Mouse (Mus musculus) Patski (cell line): ENCODE results near the gene Dpysl5. TPM values are rescaled to one million over a fixed set of nuclear protein-coding genes. Genes with fewer than 3 reads are reported as not detected.
A peak's percentile ranks its signal among the peaks of the same experiment; 100 is the strongest.

Source experiments
- ATAC-seq: fragments of 100-300 bp; one replicate; pipeline ENCODE4 v1.8.0; 2021
- CTCF ChIA-PET: fragments of 350-600 bp; sonication (Branson Sonifier 250); formaldehyde crosslinking; loops from one replicate; lab custom pipeline; 2022; ENCODE audit warnings: inconsistent platforms; lab: Charles Lee
- POLR2A ChIA-PET: fragments of 350-600 bp; sonication (Branson Sonifier 250); formaldehyde crosslinking; loops from one replicate; lab custom pipeline; 2022; ENCODE audit warnings: antibody characterized with exemption, inconsistent platforms; lab: Charles Lee
- DNase-seq: peaks from one replicate; pipeline ENCODE4 v3.0.0-alpha.2; 2011; ENCODE audit warnings: low read depth, low spot score
- H3K27me3 ChIP-seq: fragments of 371-371 bp; one replicate; pipeline ENCODE4 v1.5.1; 2021
- CTCF ChIP-seq: fragments of 100-300 bp; IDR thresholded peaks from one replicate; pipeline ENCODE4 v1.5.1; 2021
- in situ Hi-C: fragments of 300-500 bp; cut with MboI; formaldehyde crosslinking; loops from 3 replicates; pipeline ENCODE4 v1.11.1; 2018; ENCODE audit warnings: low pct_unique_long_range_greater_than_20kb, mixed read lengths
- polyA plus RNA-seq: library from polyadenylated mRNA; unstranded; gene quantifications from one replicate; pipeline ENCODE4 v1.2.3, GENCODE M21; 2021

Dpysl5 gene
- polyA plus RNA-seq, 1 experiment from 2014 or later, result 0.31 TPM

GRCm38 (mm10) chr5:30787381-30787780 is 76.0 kb downstream of the Dpysl5 start:
- TF ChIP-seq CTCF, result no peak
- peaks cover 17% of the 10 kb centered on the region for H3K27me3 ChIP-seq
- in situ Hi-C loops, result no loop called here
- DNase-seq, result no peak
- CTCF ChIA-PET, result no interaction called here
- POLR2A ChIA-PET, result no interaction called here
- no peak for ATAC-seq

DNA sequence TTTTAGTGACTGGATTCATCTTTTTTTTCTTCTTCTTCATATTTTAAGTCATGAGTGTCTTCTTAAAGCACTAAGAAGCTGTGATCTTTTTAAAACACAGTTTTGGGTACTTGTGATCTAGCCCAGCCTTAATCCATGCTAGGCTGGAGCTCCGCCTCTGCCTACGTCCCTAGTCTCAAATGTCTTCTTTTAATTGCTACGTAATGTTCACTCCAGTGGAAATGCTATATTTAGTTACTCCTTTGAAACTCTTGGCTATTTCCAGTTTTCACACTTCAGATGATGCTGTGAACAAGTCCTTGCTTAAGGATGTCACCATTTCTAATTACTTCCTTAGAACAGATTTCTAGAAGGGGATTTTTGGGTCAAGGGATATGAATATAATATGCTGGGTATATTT is 78.7 kb downstream of the Dpysl5 start:
- ChIA-PET CTCF (interaction anchor here (1.9 kb wide), 1 partner anchor 10 kb away, joined by 5 read pairs; no protein-coding TSS in a partner anchor), POLR2A (no interaction called here)
- in situ Hi-C loops, result no loop called here
- H3K27me3 ChIP-seq, result peaks cover 17% of the 10 kb centered on the region
- ATAC-seq (no peak), DNase-seq (no peak)
- TF ChIP-seq CTCF, result no peak

DNA sequence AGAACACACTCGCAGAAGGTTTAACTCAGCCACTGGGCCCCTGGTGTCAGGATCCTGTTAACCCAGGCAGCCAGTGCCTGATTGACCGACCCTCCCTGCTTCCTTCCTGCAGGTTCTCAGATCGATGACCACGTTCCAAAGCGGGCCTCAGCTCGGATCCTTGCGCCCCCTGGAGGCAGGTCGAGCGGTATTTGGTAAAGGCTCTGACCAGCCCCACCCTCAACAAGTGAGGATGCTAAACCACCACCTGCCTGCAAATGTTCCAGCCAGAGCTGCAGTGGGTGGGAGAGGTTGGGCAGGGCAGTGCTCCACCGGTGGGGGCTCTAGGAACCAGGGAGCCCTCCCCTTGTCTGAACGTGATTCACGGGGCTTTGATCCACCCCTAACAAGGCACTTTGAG is 84.8 kb downstream of the Dpysl5 start:
- peak; percentile 89 for TF ChIP-seq CTCF
- DNase-seq (no peak), ATAC-seq (peak; percentile 19)
- H3K27me3 ChIP-seq, result peaks cover 30% of the 10 kb centered on the region
- CTCF ChIA-PET, result interaction anchor here (1.2 to 5.3 kb wide), 4 partner anchors 22 to 119 kb away, joined by 3 to 27 read pairs (median 16); partner anchors contain the start of gene Dpysl5
- POLR2A ChIA-PET, result interaction anchor here (1.1 kb wide), 1 partner anchor 19 kb away, joined by 3 read pairs; the partner anchor contains the start of gene Mapre3
- in situ Hi-C loops, result no loop called here

DNA sequence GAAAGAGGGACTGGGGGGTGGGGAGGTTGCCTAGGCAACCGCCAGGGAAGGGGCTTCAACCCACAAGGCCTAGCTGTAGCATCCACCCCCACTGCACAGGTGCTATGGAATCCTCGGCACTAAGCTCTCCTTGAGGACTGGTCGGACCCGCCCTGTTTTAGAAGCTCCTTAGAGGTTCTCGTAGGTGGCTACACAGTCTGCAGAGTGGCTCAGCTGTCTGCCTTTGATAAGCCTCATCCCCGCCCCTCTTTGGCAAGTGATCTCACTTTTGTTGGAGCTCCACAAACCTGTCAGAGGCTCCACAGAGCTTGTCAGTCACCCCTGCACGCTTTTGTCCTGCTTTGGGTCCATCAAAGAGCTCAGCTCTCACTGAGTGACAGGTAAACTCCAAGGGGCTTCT is 86.1 kb downstream of the Dpysl5 start:
- POLR2A ChIA-PET, result interaction anchor here (0.7 kb wide), 1 partner anchor 41 kb away, joined by 3 read pairs; no protein-coding TSS in a partner anchor
- CTCF ChIA-PET, result interaction anchor here (4.3 to 5.3 kb wide), 2 partner anchors 24 to 87 kb away, joined by 27 read pairs; partner anchors contain the start of gene Dpysl5

DNA sequence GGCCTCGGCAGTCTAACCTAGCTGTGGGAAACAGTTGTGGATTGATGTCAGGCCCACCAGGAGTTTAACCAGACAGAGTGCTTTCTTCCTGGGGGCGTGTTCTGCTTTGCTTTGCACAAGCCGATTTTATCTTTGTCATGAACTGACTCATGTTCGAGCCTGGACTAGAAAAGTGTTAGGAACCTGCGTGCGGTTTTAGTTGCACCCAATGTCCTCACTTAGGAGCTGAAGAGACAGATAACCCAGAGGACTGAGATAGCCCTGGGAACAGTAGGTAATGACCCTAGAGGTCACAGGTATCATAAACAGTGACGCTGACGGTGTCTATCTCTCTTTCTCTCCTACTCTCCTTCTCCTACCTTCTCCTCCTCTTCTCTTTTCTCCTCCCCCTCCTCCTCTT is 86.6 kb downstream of the Dpysl5 start:
- peaks cover 28% of the 10 kb centered on the region for H3K27me3 ChIP-seq
- ATAC-seq (no peak), DNase-seq (no peak)
- CTCF ChIA-PET, result interaction anchor here (4.3 to 5.3 kb wide), 2 partner anchors 24 to 87 kb away, joined by 27 read pairs; partner anchors contain the start of gene Dpysl5
- POLR2A ChIA-PET, result interaction anchor here (0.7 kb wide), 1 partner anchor 41 kb away, joined by 3 read pairs; no protein-coding TSS in a partner anchor
- in situ Hi-C loops, result no loop called here
- TF ChIP-seq CTCF, result no peak

More for the DNA sequence above, 86.1 kb downstream of the Dpysl5 start:
- peaks cover 30% of the 10 kb centered on the region for H3K27me3 ChIP-seq
- in situ Hi-C loops, result no loop called here
- DNase-seq (no peak), ATAC-seq (no peak)
- no peak for TF ChIP-seq CTCF

DNA sequence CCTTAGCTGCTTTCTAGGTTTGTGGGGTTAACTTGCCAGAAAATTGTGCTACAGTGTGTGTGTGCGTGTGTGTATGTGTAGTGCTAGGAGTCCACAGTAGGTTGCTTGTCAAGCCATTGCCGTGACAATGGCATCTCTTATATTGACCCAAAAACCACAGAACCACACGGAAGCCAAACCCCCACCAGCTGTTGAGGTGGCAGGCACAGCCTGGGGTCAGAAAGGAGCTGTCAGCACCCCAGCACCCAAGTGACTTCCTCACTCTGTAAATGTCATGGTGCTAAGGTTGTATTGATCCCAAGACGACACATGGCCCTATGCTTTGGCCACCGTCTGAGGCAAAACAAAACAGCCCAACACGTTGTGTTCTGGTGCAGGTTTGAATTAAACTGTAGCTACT is 87.6 kb downstream of the Dpysl5 start:
- in situ Hi-C loops, result no loop called here
- ChIA-PET CTCF (interaction anchor here (1.3 to 5.3 kb wide), 4 partner anchors 8 to 112 kb away, joined by 4 to 27 read pairs (median 16); partner anchors contain the start of gene Dpysl5), POLR2A (interaction anchor here (0.9 kb wide), 1 partner anchor 113 kb away, joined by 3 read pairs; no protein-coding TSS in a partner anchor)
- H3K27me3 ChIP-seq, result peaks cover 21% of the 10 kb centered on the region
- ATAC-seq, result no peak
- DNase-seq, result no peak
- no peak for TF ChIP-seq CTCF

- POLR2A ChIA-PET, result no interaction called here
- no peak for ATAC-seq
Observed at GRCm38 (mm10) chr5:30802724-30803467, 91.5 kb downstream of the Dpysl5 start.

GRCm38 (mm10) chr5:30806106-30806505 is 94.7 kb downstream of the Dpysl5 start:
- peak; percentile 99 for TF ChIP-seq CTCF
- no peaks in the 10 kb centered on the region for H3K27me3 ChIP-seq
- in situ Hi-C loops, result loop anchor here (5.0 kb wide), 1 partner anchor 36 kb away; no protein-coding TSS in a partner anchor
- DNase-seq (peak; percentile 75), ATAC-seq (peak; percentile 77)
- CTCF ChIA-PET, result interaction anchor here (0.7 to 4.0 kb wide), 14 partner anchors 27 to 123 kb away, joined by 3 to 24 read pairs (median 4); partner anchors contain the start of gene Emilin1
- POLR2A ChIA-PET, result interaction anchor here (0.5 kb wide), 1 partner anchor 80 kb away, joined by 3 read pairs; no protein-coding TSS in a partner anchor

More at GRCm38 (mm10) chr5:30802724-30803467, 91.5 kb downstream of the Dpysl5 start:
- in situ Hi-C loops, result no loop called here
- CTCF ChIA-PET, result no interaction called here
- peaks cover 11% of the 10 kb centered on the region for H3K27me3 ChIP-seq
- DNase-seq, result no peak
- no peak for TF ChIP-seq CTCF

- peaks cover 5% of the 10 kb centered on the region for H3K27me3 ChIP-seq
- TF ChIP-seq CTCF, result no peak
- ATAC-seq (peak; percentile 80), DNase-seq (peak; percentile 51)
- ChIA-PET CTCF (interaction anchor here (1.1 to 1.3 kb wide), 2 partner anchors 16 to 47 kb away, joined by 3 to 4 read pairs; no protein-coding TSS in a partner anchor), POLR2A (interaction anchor here (0.6 to 1.5 kb wide), 3 partner anchors 11 to 74 kb away, joined by 3 read pairs; partner anchors contain the start of gene Agbl5)
- in situ Hi-C loops, result loop anchor here (5.0 to 10.0 kb wide), 3 partner anchors 50 to 188 kb away; partner anchors contain the start of gene Tmem214
Observed at GRCm38 (mm10) chr5:30814424-30815119, 103.2 kb downstream of the Dpysl5 start, which contains the start of gene Mapre3. Gene Mapre3 (plus strand): TSS chr5:30814641.

DNA sequence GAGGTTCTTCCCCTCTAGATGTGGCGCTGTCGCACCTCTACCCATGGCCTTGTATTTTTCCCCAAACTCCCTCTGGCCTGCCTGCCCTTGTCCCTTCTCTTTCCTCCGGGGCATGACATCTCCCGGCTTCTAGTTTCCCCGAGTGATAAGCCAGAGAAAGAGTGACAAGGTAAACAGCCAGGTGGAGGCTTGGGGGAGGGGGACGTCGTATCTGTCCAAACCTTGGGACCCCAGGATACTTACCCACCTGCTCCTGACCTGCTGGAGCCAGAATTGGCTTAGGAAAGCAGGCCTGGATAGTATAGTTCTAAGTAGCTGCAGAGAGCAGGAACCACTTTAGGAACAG is 103.7 kb downstream of the Dpysl5 start:
- peak; percentile 32 for ATAC-seq
- TF ChIP-seq CTCF, result no peak
- POLR2A ChIA-PET, result interaction anchor here (0.6 to 1.5 kb wide), 3 partner anchors 10 to 73 kb away, joined by 3 read pairs; partner anchors contain the start of gene Agbl5
- no peak for DNase-seq
- CTCF ChIA-PET, result interaction anchor here (1.1 kb wide), 1 partner anchor 16 kb away, joined by 4 read pairs; no protein-coding TSS in a partner anchor
- in situ Hi-C loops, result loop anchor here (10.0 kb wide), 1 partner anchor 50 kb away; the partner anchor contains the start of gene Tmem214
- peaks cover 5% of the 10 kb centered on the region for H3K27me3 ChIP-seq
